In genomic region chr3:143797850-143798249, GRCm38 (mm10) we compare ENCODE assay signal across 26 mouse cellular contexts.
"Had no signal": no experiment of that assay in that cellular context is flagged by ENCODE, and none has a peak within 500 bp of the region (broad histone marks: within the 10 kb centered on the region; RNA-seq: fewer than 3 reads in every experiment).

No protein-coding gene starts in this region.

- DNase-seq: kidney, postnatal 25 days; layer of hippocampus, adult 9-11 months; layer of hippocampus, postnatal 36 days; liver; lung, adult 18-20 months; lung, postnatal 10 days; lung, postnatal 36 days; retina, postnatal 1 day; right cerebral cortex, postnatal 4 days; thymus, adult 2 months; thymus, postnatal 14 days; thymus, postnatal 4 days had no signal

- H3K27me3 ChIP-seq: limb, embryonic 13.5 days; liver, embryonic 12.5 days; liver, embryonic 15.5 days; lung, embryonic 15.5 days; megakaryocyte, embryonic 14.5 days; midbrain, embryonic 13.5 days; neural tube, embryonic 13.5 days had no signal

- H3K4me3 ChIP-seq: layer of hippocampus, adult 2 months; left cerebral cortex, adult 2 months; limb, embryonic 13.5 days; liver, embryonic 12.5 days; liver, embryonic 15.5 days; lung, embryonic 15.5 days; megakaryocyte, embryonic 14.5 days; midbrain, embryonic 10.5 days; midbrain, embryonic 13.5 days; myocyte; neural tube, embryonic 13.5 days had no signal

- H3K4me2 ChIP-seq: limb, embryonic 13.5 days; liver, embryonic 12.5 days; liver, embryonic 15.5 days; lung, embryonic 15.5 days; midbrain, embryonic 13.5 days; neural tube, embryonic 13.5 days had no signal

- H3K4me1 ChIP-seq: liver, embryonic 12.5 days; liver, embryonic 15.5 days; megakaryocyte, embryonic 14.5 days; midbrain, embryonic 10.5 days; midbrain, embryonic 13.5 days had no signal

- H3K9ac ChIP-seq: limb, embryonic 13.5 days; liver, embryonic 12.5 days; liver, embryonic 15.5 days; lung, embryonic 15.5 days; midbrain, embryonic 13.5 days; neural tube, embryonic 13.5 days had no signal

- ATAC-seq: liver, embryonic 12.5 days; midbrain, embryonic 13.5 days; midbrain, embryonic 16.5 days had no signal

- H3K27ac ChIP-seq: kidney, postnatal 0 days; layer of hippocampus, adult 2 months; left cerebral cortex, adult 2 months; limb, embryonic 13.5 days; liver, embryonic 12.5 days; liver, embryonic 15.5 days; lung, embryonic 15.5 days; midbrain, embryonic 10.5 days; midbrain, embryonic 13.5 days; neural tube, embryonic 13.5 days; stomach, postnatal 0 days had no signal

- H3K36me3 ChIP-seq: limb, embryonic 13.5 days; liver, embryonic 12.5 days; liver, embryonic 15.5 days; lung, embryonic 15.5 days; midbrain, embryonic 10.5 days; midbrain, embryonic 13.5 days; neural tube, embryonic 13.5 days had no signal

- H3K9me3 ChIP-seq: limb, embryonic 13.5 days; liver, embryonic 12.5 days; liver, embryonic 15.5 days; lung, embryonic 15.5 days; megakaryocyte, embryonic 14.5 days; midbrain, embryonic 10.5 days; midbrain, embryonic 13.5 days; neural tube, embryonic 13.5 days had no signal
